Mouse (Mus musculus): ENCODE results near the gene Agpat2. TPM values are rescaled to one million over a fixed set of nuclear protein-coding genes. Genes with fewer than 3 reads are reported as not detected.
A peak's percentile ranks its signal among the peaks of the same experiment; 100 is the strongest.

Agpat2 gene
- 36.1 and 40.1 TPM in 2 replicates for polyA plus RNA-seq (2014; fragmentation: Nextera tagmentation; extraction: Ambion mirVana)

DNA sequence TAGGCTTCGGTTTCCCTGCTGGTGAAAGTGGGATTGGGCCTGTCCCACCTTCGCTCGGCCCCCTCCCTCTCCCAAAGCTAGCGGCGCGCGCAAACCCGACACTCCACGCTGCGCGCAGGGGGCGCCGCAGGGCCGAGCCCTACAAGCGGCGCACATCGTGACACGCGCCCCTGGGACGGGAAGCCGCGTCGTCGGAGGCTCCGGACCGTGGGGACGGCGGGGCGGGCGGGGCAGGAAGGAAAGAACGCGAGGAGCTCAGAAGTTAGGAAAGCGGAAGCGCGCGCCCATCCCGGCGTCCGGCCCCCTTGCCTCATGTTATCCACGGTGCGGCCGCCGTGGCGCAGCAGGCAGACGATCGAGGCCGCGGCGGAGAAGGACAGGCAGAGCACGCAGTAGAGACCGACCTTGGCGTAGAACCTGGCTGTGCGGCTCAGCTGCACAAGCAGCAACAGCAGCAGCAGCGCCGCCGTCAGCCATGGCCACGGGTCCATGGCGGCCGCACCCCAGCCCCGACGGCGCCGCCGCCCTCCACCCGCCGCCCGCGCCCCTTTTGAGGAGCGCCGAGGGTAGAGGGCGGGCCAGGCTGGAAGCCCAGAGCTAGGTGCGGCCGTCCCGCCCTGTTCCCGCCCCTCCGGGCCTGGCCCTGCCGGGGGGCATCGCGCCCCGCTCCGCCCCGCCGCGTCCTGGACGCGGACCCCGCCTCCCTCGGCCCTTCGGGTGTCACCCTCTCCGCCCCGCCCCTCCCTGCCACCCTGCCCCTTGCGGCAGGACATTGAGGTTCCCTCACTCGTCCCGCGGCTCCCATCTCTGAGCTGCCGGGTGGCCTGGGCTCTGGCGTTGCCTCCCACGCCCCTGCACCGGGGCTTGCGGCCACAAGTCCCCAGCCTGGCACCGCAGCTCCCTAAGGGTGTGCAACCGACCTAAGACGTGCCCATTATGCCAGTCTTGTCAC is at the start of gene Agpat2:
Agpat2 (minus strand) TSS at position 698 of the 952 bp plus-strand sequence.
- Histone ChIP-seq H3K9me3 (ENCODE audit: control insufficient read depth, low read length) (no peaks in the 10 kb centered on the region), H3K27ac (ENCODE audit: low read depth, low read length) (peak within 1 kb of the TSS; percentile 71), H3K4me1 (replicated peaks; ENCODE audit: control insufficient read depth, insufficient read depth, low read length) (peaks cover 23% of the 10 kb centered on the region), H3K4me2 (peak within 1 kb of the TSS; percentile 91), H3K9ac (ENCODE audit: low read depth, low read length) (peak within 1 kb of the TSS; percentile 79), H3K36me3 (ENCODE audit: control insufficient read depth, insufficient read depth, low read length) (no peaks in the 10 kb centered on the region), H3K27me3 (replicated peaks; ENCODE audit: control insufficient read depth, insufficient read depth, low read length) (0 out of 2 replicates have a peak, but pooled peaks cover 3% of the 10 kb centered on the region), H3K4me3 (ENCODE audit: low read depth, low read length) (peak within 1 kb of the TSS; percentile 70)
- DNase-seq (ENCODE audit: low spot score): peak; percentile 79
- peak; percentile 85 for ATAC-seq (replicated peaks; ENCODE audit: low FRiP score)
- WGBS: under 1% methylated on average over 93 of the region's 103 CpGs

GRCm38 (mm10) chr2:26646643-26647293 is 42.6 kb upstream of the Agpat2 start:
- ATAC-seq (replicated peaks; ENCODE audit: low FRiP score) (peak; percentile 89), DNase-seq (ENCODE audit: low spot score) (peak; percentile 83)
- Histone ChIP-seq H3K4me2 (no peak overlapping the region), H3K9me3 (ENCODE audit: control insufficient read depth, low read length) (no peaks in the 10 kb centered on the region), H3K36me3 (ENCODE audit: control insufficient read depth, insufficient read depth, low read length) (no peaks in the 10 kb centered on the region), H3K4me3 (ENCODE audit: low read depth, low read length) (no peak overlapping the region), H3K27me3 (replicated peaks; ENCODE audit: control insufficient read depth, insufficient read depth, low read length) (no peaks in the 10 kb centered on the region), H3K27ac (ENCODE audit: low read depth, low read length) (no peak overlapping the region), H3K9ac (ENCODE audit: low read depth, low read length) (no peak overlapping the region), H3K4me1 (replicated peaks; ENCODE audit: control insufficient read depth, insufficient read depth, low read length) (no peaks in the 10 kb centered on the region)
- WGBS: 24% methylated on average over 3 of the region's 3 CpGs

- H3K4me3 ChIP-seq (ENCODE audit: low read depth, low read length): no peak overlapping the region
- WGBS: 61% methylated on average over 2 of the region's 2 CpGs
- ATAC-seq (replicated peaks; ENCODE audit: low FRiP score) (no peak), DNase-seq (ENCODE audit: low spot score) (peak; percentile 55)
- no peaks in the 10 kb centered on the region for H3K27me3 ChIP-seq (replicated peaks; ENCODE audit: control insufficient read depth, insufficient read depth, low read length)
- H3K9ac ChIP-seq (ENCODE audit: low read depth, low read length): no peak overlapping the region
- no peaks in the 10 kb centered on the region; the same call in 1 of the 2 replicates for H3K36me3 ChIP-seq (ENCODE audit: control insufficient read depth, insufficient read depth, low read length)
- H3K4me1 ChIP-seq (replicated peaks; ENCODE audit: control insufficient read depth, insufficient read depth, low read length): peaks cover 8% of the 10 kb centered on the region; the same call in 1 of the 2 replicates
- no peak overlapping the region for H3K4me2 ChIP-seq
- H3K9me3 ChIP-seq (ENCODE audit: control insufficient read depth, low read length): no peaks in the 10 kb centered on the region
- H3K27ac ChIP-seq (ENCODE audit: low read depth, low read length): no peak overlapping the region
These were observed 39.7 kb upstream of the Agpat2 start for GRCm38 (mm10) chr2:26643942-26644341.

- ATAC-seq (replicated peaks; ENCODE audit: low FRiP score) (no peak), DNase-seq (ENCODE audit: low spot score) (no peak)
- peaks cover 26% of the 10 kb centered on the region for H3K36me3 ChIP-seq (ENCODE audit: control insufficient read depth, insufficient read depth, low read length)
- no peak overlapping the region for H3K27ac ChIP-seq (ENCODE audit: low read depth, low read length)
- peaks cover 25% of the 10 kb centered on the region for H3K4me1 ChIP-seq (replicated peaks; ENCODE audit: control insufficient read depth, insufficient read depth, low read length)
- no peak overlapping the region for H3K4me3 ChIP-seq (ENCODE audit: low read depth, low read length)
- no peaks in the 10 kb centered on the region for H3K27me3 ChIP-seq (replicated peaks; ENCODE audit: control insufficient read depth, insufficient read depth, low read length)
- WGBS: 46% methylated on average over 7 of the region's 7 CpGs
- H3K4me2 ChIP-seq: no peak overlapping the region
- H3K9me3 ChIP-seq (ENCODE audit: control insufficient read depth, low read length): no peaks in the 10 kb centered on the region
- H3K9ac ChIP-seq (ENCODE audit: low read depth, low read length): peak overlapping the region; percentile 100; the same call in 1 of the 2 replicates
These were observed 36.9 kb upstream of the Agpat2 start for GRCm38 (mm10) chr2:26641006-26641647.

GRCm38 (mm10) chr2:26639838-26640830 is 35.9 kb upstream of the Agpat2 start:
- WGBS: 4% methylated on average over 49 of the region's 49 CpGs
- H3K27ac ChIP-seq (ENCODE audit: low read depth, low read length): peak overlapping the region; percentile 91
- peaks cover 25% of the 10 kb centered on the region for H3K4me1 ChIP-seq (replicated peaks; ENCODE audit: control insufficient read depth, insufficient read depth, low read length)
- H3K9ac ChIP-seq (ENCODE audit: low read depth, low read length): peak overlapping the region; percentile 100
- peak; percentile 75 for ATAC-seq (replicated peaks; ENCODE audit: low FRiP score)
- H3K4me3 ChIP-seq (ENCODE audit: low read depth, low read length): peak overlapping the region; percentile 97
- H3K27me3 ChIP-seq (replicated peaks; ENCODE audit: control insufficient read depth, insufficient read depth, low read length): no peaks in the 10 kb centered on the region
- H3K4me2 ChIP-seq: peak overlapping the region; percentile 75
- H3K36me3 ChIP-seq (ENCODE audit: control insufficient read depth, insufficient read depth, low read length): peaks cover 33% of the 10 kb centered on the region
- H3K9me3 ChIP-seq (ENCODE audit: control insufficient read depth, low read length): no peaks in the 10 kb centered on the region
- peak; percentile 95 for DNase-seq (ENCODE audit: low spot score)

DNA sequence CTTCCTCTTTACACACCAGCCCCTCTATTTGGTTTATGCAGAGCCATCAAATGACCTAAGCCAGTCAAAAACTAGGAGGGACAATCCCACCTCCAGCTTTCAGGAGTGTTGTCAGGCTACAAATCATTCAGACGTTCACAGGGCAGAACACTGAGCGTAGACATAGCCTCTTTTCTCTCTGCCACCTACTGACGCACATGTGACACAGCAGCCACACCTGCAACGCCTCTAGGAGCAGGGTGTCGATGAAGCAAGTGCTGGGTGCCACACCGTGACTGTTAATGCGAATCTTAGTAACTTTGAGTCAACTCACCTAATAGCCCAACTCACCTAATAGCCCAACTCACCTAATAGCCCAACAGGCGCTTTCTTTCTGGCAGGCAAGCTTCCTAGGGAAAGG is 34.9 kb upstream of the Agpat2 start:
- 3% methylated on average over 8 of the region's 8 CpGs for WGBS
- peak overlapping the region; percentile 97 for H3K4me3 ChIP-seq (ENCODE audit: low read depth, low read length)
- peak; percentile 50; the same call in 1 of the 2 replicates for ATAC-seq (replicated peaks; ENCODE audit: low FRiP score)

GRCm38 (mm10) chr2:26638572-26638971 is 34.4 kb upstream of the Agpat2 start:
- Histone ChIP-seq H3K4me3 (ENCODE audit: low read depth, low read length) (peak overlapping the region; percentile 97), H3K27me3 (replicated peaks; ENCODE audit: control insufficient read depth, insufficient read depth, low read length) (no peaks in the 10 kb centered on the region), H3K36me3 (ENCODE audit: control insufficient read depth, insufficient read depth, low read length) (peaks cover 33% of the 10 kb centered on the region), H3K9ac (ENCODE audit: low read depth, low read length) (peak overlapping the region; percentile 100), H3K9me3 (ENCODE audit: control insufficient read depth, low read length) (no peaks in the 10 kb centered on the region), H3K27ac (ENCODE audit: low read depth, low read length) (peak overlapping the region; percentile 91; the same call in 1 of the 2 replicates), H3K4me1 (replicated peaks; ENCODE audit: control insufficient read depth, insufficient read depth, low read length) (peaks cover 25% of the 10 kb centered on the region), H3K4me2 (peak overlapping the region; percentile 75)
- ATAC-seq (replicated peaks; ENCODE audit: low FRiP score) (no peak), DNase-seq (ENCODE audit: low spot score) (no peak)
- 55% methylated on average over 5 of the region's 5 CpGs for WGBS

More for the DNA sequence above, 34.9 kb upstream of the Agpat2 start:
- H3K4me1 ChIP-seq (replicated peaks; ENCODE audit: control insufficient read depth, insufficient read depth, low read length): peaks cover 25% of the 10 kb centered on the region
- H3K4me2 ChIP-seq: peak overlapping the region; percentile 75
- no peaks in the 10 kb centered on the region for H3K9me3 ChIP-seq (ENCODE audit: control insufficient read depth, low read length)
- no peaks in the 10 kb centered on the region for H3K27me3 ChIP-seq (replicated peaks; ENCODE audit: control insufficient read depth, insufficient read depth, low read length)
- peak overlapping the region; percentile 100 for H3K9ac ChIP-seq (ENCODE audit: low read depth, low read length)
- DNase-seq (ENCODE audit: low spot score): no peak
- peak overlapping the region; percentile 91 for H3K27ac ChIP-seq (ENCODE audit: low read depth, low read length)
- peaks cover 33% of the 10 kb centered on the region for H3K36me3 ChIP-seq (ENCODE audit: control insufficient read depth, insufficient read depth, low read length)
